Mouse (Mus musculus): ENCODE results near the gene Ccrl2.

Ccrl2 gene

GRCm38 (mm10) chr9:111058943-111059556, 1.7 kb upstream of the Ccrl2 start:
- DNase-seq (ENCODE audit: low spot score) = no peak

GRCm38 (mm10) chr9:111057544-111058370, 438 bp upstream of the Ccrl2 start:
- no peak for DNase-seq (ENCODE audit: low spot score)

- DNase-seq (ENCODE audit: low spot score) = no peak
Observed at GRCm38 (mm10) chr9:111056519-111056797, 861 bp downstream of the Ccrl2 start.

GRCm38 (mm10) chr9:111055800-111056518, 1.4 kb downstream of the Ccrl2 start:
- peak; percentile 27 for DNase-seq (ENCODE audit: low spot score)

- no peak for DNase-seq (ENCODE audit: low spot score)
Observed at GRCm38 (mm10) chr9:111054923-111055322, 2.4 kb downstream of the Ccrl2 start.

- DNase-seq (ENCODE audit: low spot score) = no peak
Observed at GRCm38 (mm10) chr9:111048452-111048851, 8.9 kb downstream of the Ccrl2 start.

- no peak for DNase-seq (ENCODE audit: low spot score)
Observed at GRCm38 (mm10) chr9:111047266-111047665, 10.1 kb downstream of the Ccrl2 start.

- DNase-seq (ENCODE audit: low spot score) = no peak
Observed at GRCm38 (mm10) chr9:111046222-111046621, 11.1 kb downstream of the Ccrl2 start.

GRCm38 (mm10) chr9:111042266-111042665, 15.1 kb downstream of the Ccrl2 start:
- DNase-seq (ENCODE audit: low spot score) = no peak

- DNase-seq (ENCODE audit: low spot score) = no peak
Observed at GRCm38 (mm10) chr9:111039966-111040365, 17.4 kb downstream of the Ccrl2 start.

GRCm38 (mm10) chr9:111033717-111034116, 23.6 kb downstream of the Ccrl2 start:
- DNase-seq (ENCODE audit: low spot score) = no peak

GRCm38 (mm10) chr9:111026791-111027190, 30.5 kb downstream of the Ccrl2 start:
- DNase-seq (ENCODE audit: low spot score) = no peak

GRCm38 (mm10) chr9:111019022-111019421, 38.3 kb downstream of the Ccrl2 start, which contains the start of gene Ltf:
Gene Ltf, plus strand, starts transcription at chr9:111019271.
- DNase-seq (ENCODE audit: low spot score) = no peak

GRCm38 (mm10) chr9:111015658-111016057, 41.7 kb downstream of the Ccrl2 start:
- DNase-seq (ENCODE audit: low spot score) = no peak

- no peak for DNase-seq (ENCODE audit: low spot score)
Observed at GRCm38 (mm10) chr9:111012041-111012440, 45.3 kb downstream of the Ccrl2 start.

- DNase-seq (ENCODE audit: low spot score) = no peak
Observed at GRCm38 (mm10) chr9:111011550-111011949, 45.8 kb downstream of the Ccrl2 start.

- no peak for DNase-seq (ENCODE audit: low spot score)
Observed at GRCm38 (mm10) chr9:111009763-111010162, 47.6 kb downstream of the Ccrl2 start.

GRCm38 (mm10) chr9:111006544-111006943, 50.8 kb downstream of the Ccrl2 start:
- no peak for DNase-seq (ENCODE audit: low spot score)
